Mouse (Mus musculus): Measurements from ENCODE around the gene Hspa12a. TPM values are rescaled to one million over a fixed set of nuclear protein-coding genes. Genes with fewer than 3 reads are reported as not detected.
A peak's percentile ranks its signal among the peaks of the same experiment; 100 is the strongest.

Hspa12a gene
- 1 to 10 TPM; 4.0 to 6.4 TPM for total RNA-seq (2021)
- long read RNA-seq, experiment 1, partial matches to known transcripts: 0 of 1 reads
- long read RNA-seq, experiment 1, other reads (novel, unspliced or antisense): 1 of 1 reads
- long read RNA-seq, experiment 2, partial matches to known transcripts: 0 of 1 reads
- long read RNA-seq, experiment 2, other reads (novel, unspliced or antisense): 1 of 1 reads

- intact Hi-C loops (cut with DNase I): no loop called here
- peak; percentile 90 to 98 for DNase-seq
Measured at GRCm38 (mm10) chr19:58942841-58943828, at the start of gene Hspa12a, which contains the start of gene Eno4. Gene Hspa12a, minus strand, starts transcription at chr19:58943654. Gene Eno4, plus strand, starts transcription at chr19:58943425.

- intact Hi-C loops (cut with DNase I): no loop called here
- DNase-seq: no peak
Measured at GRCm38 (mm10) chr19:58981571-58981970, 38.1 kb upstream of the Hspa12a start.

DNA sequence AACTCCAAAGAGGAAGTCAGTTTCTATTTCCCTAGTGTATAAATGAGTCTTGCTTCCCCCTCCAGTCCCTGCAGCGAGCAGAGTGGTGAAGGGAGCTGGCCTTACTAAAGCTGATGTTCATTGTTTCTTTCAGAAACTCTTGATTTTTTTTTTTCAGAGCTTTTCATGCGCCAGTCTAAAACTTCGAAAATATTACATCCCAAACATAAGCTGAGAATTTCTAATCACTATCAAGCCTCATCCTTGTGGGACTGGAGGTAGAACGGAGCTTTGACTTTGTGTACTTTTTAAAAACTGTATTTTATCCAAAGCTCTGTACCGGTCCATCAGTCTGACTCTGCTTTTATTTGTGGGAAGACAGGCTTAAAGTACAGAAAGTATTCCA is 36.6 kb upstream of the Hspa12a start:
- DNase-seq: no peak
- intact Hi-C loops (cut with DNase I): no loop called here

- peak; percentile 8 to 20 for DNase-seq
- intact Hi-C loops (cut with DNase I): no loop called here
Measured at GRCm38 (mm10) chr19:58979436-58980055, 36.1 kb upstream of the Hspa12a start.

DNA sequence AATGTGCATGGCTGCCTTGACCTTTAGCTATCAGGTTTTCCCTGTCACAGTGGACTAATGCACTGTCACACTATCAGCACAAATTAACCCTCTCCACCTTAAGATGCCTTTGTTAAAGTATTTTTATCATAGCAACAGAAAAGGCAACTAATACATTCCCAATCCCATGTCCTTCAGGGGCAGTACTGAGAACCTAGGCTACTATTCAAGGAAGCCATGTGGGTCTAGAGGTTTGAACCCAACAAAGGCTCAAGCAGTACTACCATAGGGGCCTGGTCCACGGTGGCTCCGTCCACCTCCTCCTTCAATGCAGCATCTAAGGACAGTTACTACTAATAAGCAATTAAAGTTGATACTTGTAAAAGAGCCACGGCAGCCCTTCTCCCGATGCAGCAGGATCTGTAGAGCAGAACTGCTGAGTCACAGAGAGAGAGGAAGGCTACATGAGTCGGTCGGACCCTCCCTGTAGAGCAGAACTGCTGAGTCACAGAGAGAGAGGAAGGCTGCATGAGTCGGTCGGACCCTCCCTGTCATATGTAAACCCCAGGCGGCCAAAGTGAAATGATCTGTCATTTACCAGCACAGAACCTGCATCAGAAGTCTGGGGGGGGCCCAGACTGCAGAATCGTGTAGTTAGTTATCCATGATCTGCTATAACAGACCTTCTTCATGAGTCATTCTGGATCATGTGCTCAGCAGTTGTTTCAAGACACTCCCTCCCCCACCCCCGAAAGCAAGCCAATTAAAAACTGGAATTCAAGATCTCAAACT is 35.1 kb upstream of the Hspa12a start:
- DNase-seq: peak in 1 of 2 experiments; percentile 17

DNA sequence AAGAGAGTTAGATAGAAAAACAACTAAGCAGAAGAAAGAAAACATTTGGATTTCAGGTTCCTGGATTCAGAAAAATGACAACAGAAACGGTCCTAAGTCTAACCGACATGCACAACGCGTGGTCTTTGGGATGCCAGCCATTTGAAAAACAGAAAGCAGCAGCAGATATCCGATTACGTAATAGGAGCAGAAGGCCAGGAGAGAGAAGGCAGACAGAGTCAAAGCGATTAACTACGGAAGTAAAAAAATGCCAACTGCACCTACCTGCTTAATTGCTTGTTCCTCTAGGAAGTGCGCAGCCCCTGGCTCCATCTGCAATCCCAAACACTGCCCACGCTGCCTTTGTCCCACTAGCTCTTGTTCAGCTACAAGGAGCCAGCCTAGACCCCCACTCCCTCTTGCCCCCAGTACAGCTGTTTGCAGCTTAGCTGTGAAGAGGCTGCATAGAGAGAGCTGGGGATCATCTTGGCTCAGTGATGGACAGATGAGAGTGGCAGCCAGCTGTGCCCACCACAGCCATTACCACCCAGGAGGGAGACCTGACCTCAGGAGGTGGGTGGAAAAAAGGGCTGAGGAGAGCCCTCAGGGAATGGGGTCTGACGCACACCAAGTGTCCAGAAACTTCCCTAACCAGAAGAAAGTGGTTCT is 31.9 kb upstream of the Hspa12a start:
- DNase-seq: no peak
- intact Hi-C loops (cut with DNase I): no loop called here

More for the DNA sequence above, 35.1 kb upstream of the Hspa12a start:
- intact Hi-C loops (cut with DNase I): no loop called here

- no peak for DNase-seq
- intact Hi-C loops (cut with DNase I): no loop called here
Measured at GRCm38 (mm10) chr19:58974126-58974525, 30.7 kb upstream of the Hspa12a start.

DNA sequence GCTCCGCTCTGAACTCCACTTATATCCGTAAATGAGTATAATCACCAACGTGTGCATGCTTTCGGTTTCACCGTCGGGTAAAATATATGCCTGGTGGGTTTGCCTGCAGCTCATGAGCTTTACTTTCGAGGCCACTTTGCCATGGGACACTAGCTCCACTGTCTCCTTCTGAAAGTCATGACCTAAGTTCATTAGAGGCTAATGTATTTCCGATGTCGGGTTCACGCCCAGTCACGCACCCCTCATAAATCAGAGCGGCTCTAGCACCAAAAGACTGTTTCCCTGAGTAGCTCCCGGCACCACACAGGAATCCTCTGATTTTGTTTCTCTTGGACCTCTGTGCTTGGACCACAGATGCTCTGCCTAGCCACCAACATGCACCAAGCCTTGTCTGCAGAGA is 27.4 kb upstream of the Hspa12a start:
- intact Hi-C loops (cut with DNase I): no loop called here

DNA sequence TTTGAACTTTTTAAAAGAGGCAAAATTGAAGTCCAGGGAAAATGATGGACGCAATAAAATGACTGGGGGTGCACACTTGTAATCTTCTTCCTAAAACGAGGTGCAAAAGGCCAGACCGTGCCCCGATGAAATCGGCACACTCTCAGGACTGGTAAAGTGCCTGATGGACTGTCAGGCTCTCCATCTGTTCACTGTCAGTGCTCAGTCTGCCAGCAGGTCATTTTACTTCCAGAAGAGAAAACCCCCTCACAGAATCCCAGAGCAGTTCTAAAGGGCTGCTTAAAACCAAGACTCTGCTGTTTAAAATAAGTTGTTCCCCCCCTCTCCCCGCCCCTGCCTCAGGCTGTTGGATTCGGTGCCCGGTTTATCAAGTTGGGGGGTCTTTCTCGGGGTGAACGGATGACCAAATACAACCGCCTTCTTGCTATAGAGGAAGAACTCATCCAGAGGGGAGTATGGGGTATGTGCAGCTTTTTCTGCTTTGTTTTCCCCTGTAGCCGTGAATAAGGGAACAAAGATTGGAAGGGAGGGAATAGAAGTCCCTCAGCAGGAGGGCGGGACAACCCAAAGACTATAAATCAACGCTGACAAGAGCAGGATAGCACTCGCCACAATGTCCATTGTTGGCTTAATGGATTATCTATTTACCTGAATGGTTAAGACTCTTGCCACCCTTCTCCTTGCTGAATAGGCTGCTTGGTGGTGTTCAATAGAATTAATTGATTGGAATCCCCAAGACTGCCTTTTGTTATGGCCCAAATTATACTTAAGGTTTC is 25.5 kb upstream of the Hspa12a start:
- intact Hi-C loops (cut with DNase I): no loop called here
- DNase-seq: no peak

More for the DNA sequence above, 27.4 kb upstream of the Hspa12a start:
- no peak for DNase-seq

GRCm38 (mm10) chr19:58963011-58963410 is 19.6 kb upstream of the Hspa12a start:
- intact Hi-C loops (cut with DNase I): no loop called here
- no peak for DNase-seq

DNA sequence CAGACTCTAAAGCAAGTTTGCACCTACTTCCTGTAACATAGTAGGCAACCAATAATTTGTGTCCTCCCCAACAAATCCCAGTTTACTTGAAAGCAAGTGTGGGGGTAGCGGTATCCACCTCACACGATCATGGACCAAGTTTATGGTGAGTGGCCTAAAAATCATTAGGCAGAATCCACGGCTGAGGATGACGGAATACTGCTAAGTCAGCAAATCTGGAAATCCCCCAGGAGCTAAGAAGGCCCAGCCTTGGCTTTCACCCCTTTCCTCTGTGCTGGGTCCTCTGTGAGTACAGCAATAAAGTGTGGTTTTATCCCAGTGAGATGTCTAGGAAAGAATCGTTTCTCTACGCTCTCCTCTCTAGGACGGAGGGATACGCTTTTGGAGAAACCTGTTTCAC is 11.3 kb upstream of the Hspa12a start:
- intact Hi-C loops (cut with DNase I): no loop called here

DNA sequence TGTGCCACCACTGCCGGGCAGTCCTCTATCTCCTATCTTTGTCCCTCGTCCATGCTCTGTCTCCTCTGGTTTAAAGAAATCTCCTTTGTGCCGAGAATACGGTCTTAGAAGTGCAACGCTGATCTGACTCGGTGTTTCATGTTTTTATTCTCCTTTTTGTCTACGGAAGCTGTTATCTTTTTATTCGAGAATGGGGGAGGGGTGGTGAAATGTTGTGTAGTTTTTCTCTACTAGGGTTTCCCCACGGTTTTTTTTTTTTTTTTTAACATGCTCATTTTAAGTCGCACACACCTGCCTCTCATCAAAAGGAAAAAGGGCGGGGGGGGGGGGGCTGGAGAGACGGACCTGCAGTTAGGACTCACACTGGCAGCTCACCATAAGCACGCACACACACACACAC is 8.8 kb upstream of the Hspa12a start:
- intact Hi-C loops (cut with DNase I): no loop called here
- no peak for DNase-seq

More for the DNA sequence above, 11.3 kb upstream of the Hspa12a start:
- no peak for DNase-seq

- intact Hi-C loops (cut with DNase I): no loop called here
- no peak for DNase-seq
Measured at GRCm38 (mm10) chr19:58951521-58951920, 8.1 kb upstream of the Hspa12a start.

GRCm38 (mm10) chr19:58945959-58946358 is 2.5 kb upstream of the Hspa12a start:
- no peak for DNase-seq
- intact Hi-C loops (cut with DNase I): no loop called here

GRCm38 (mm10) chr19:58933062-58933461 is 10.4 kb downstream of the Hspa12a start:
- intact Hi-C loops (cut with DNase I): no loop called here
- no peak for DNase-seq

- no peak for DNase-seq
- intact Hi-C loops (cut with DNase I): no loop called here
Measured at GRCm38 (mm10) chr19:58931081-58931800, 12.2 kb downstream of the Hspa12a start.

DNA sequence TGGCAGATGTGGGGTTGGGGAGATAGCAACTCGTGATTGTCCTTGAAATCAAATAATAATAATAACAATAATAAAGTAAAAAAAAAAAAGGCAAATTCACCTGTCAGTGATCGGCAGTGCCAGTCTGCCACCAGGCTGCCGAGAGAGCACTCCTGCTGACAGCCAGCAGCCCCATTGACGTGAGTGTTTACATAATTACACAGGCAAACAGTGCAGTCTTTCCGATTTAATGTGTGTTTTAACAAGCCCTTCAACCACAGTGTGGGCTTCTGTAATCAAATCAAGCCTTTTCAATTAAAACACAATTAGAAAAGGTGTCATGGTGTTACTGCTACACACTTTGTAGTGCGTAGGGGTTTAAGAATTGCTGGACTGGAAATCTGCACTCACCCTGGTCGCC is 24.3 kb downstream of the Hspa12a start:
- DNase-seq: no peak
- intact Hi-C loops (cut with DNase I): no loop called here

GRCm38 (mm10) chr19:58918597-58918996 is 24.9 kb downstream of the Hspa12a start:
- DNase-seq: no peak

GRCm38 (mm10) chr19:58913301-58913700 is 30.2 kb downstream of the Hspa12a start:
- no peak for DNase-seq
- intact Hi-C loops (cut with DNase I): no loop called here

More at GRCm38 (mm10) chr19:58918597-58918996, 24.9 kb downstream of the Hspa12a start:
- intact Hi-C loops (cut with DNase I): no loop called here

Measured in gastrocnemius, postnatal 36 days (tissue).